Mouse (Mus musculus): Measurements from ENCODE around the gene Gucy2f. TPM values are rescaled to one million over a fixed set of nuclear protein-coding genes. Genes with fewer than 3 reads are reported as not detected.

The Gucy2f gene
- total and polyA plus RNA-seq, 3 experiments: not detected

DNA sequence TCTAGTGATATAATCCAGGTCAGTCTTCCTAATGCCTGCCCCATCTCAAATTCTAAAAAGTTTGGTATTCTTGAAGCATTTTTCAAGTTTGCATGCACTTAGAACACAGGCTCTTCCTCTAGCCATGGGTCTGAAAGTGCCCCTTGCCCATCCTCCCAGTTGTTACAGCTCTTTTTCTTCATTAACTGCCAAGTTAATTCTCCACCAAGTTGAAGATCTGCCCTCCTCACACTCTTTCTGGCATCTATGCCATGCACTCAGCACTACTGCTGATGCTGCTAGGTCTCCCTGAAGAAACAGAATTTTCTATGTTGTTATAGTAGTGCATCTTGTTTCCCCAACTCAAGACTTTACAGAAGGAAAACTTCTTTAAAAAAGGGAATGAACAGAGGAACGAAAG lies 1.2 kb downstream of the Gucy2f start:
- Histone ChIP-seq H3K4me1 (ENCODE audit: control insufficient read depth in 1 of 2, insufficient read depth in 2 of 2, low read length in 2 of 2) (no peaks in the 10 kb centered on the region), H3K4me3 (ENCODE audit: control insufficient read depth in 1 of 2, insufficient read depth in 1 of 2, low read depth in 2 of 2, low read length in 2 of 2) (no peak overlapping the region), H3K9me3 (replicated peaks; ENCODE audit: insufficient read depth, low read length) (no peaks in the 10 kb centered on the region), H3K36me3 (ENCODE audit: control insufficient read depth in 1 of 2, insufficient read depth in 2 of 2, low read length in 2 of 2) (no peaks in the 10 kb centered on the region), H3K79me2 (ENCODE audit: control insufficient read depth, insufficient read depth, low read length, poor library complexity) (no peaks in the 10 kb centered on the region), H3K27me3 (ENCODE audit: control insufficient read depth in 1 of 2, insufficient read depth in 2 of 2, low read length in 2 of 2) (peaks cover 0 to 6% of the 10 kb centered on the region in 2 experiments; a peak in 3 of 4 replicates), H3K27ac (ENCODE audit: control insufficient read depth, low read depth, low read length) (no peak overlapping the region), H3K9ac (ENCODE audit: control insufficient read depth, low read depth, low read length, poor library complexity, severe bottlenecking) (no peak overlapping the region)
- DNase-seq (ENCODE audit: low read depth, low spot score): no peak
- TF ChIP-seq KAT2A (conservative IDR thresholded peaks at IDR 0.05; ENCODE audit: low read depth, low read length): no peak
- no peak for TF ChIP-seq USF1 (IDR thresholded peaks at IDR 0.05; ENCODE audit: low read depth, low read length)

DNA sequence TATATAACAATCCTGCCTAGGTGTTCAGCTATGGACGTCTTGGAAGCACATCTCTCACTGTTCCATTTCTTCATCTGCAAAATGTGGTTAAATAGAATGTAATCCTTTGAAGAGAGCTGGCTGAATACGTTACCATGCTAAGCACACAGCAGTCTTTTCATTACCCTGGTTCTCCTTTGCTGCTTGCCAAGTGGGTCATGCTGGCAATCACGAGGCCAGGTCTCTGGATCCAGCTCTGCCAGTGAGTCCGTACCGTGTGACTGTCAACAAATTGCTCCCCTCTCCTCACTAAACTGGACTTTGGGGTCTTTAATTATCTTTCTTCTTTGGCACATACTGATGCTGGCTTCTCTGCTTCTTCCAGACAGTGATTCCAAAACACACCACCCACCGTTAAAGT lies 2.3 kb downstream of the Gucy2f start:
- Histone ChIP-seq H3K9ac (ENCODE audit: control insufficient read depth, low read depth, low read length, poor library complexity, severe bottlenecking) (no peak overlapping the region), H3K4me1 (ENCODE audit: control insufficient read depth in 1 of 2, insufficient read depth in 2 of 2, low read length in 2 of 2) (peaks cover 0 to 8% of the 10 kb centered on the region in 2 experiments; a peak in 1 of 4 replicates), H3K79me2 (ENCODE audit: control insufficient read depth, insufficient read depth, low read length, poor library complexity) (no peaks in the 10 kb centered on the region), H3K27me3 (ENCODE audit: control insufficient read depth in 1 of 2, insufficient read depth in 2 of 2, low read length in 2 of 2) (peaks cover 0 to 6% of the 10 kb centered on the region in 2 experiments; a peak in 3 of 4 replicates), H3K9me3 (replicated peaks; ENCODE audit: insufficient read depth, low read length) (no peaks in the 10 kb centered on the region), H3K27ac (ENCODE audit: control insufficient read depth, low read depth, low read length) (no peak overlapping the region), H3K36me3 (ENCODE audit: control insufficient read depth in 1 of 2, insufficient read depth in 2 of 2, low read length in 2 of 2) (peaks cover 0 to 6% of the 10 kb centered on the region in 2 experiments; a peak in 2 of 4 replicates), H3K4me3 (ENCODE audit: control insufficient read depth in 1 of 2, insufficient read depth in 1 of 2, low read depth in 2 of 2, low read length in 2 of 2) (no peak overlapping the region)
- TF ChIP-seq CTCF (IDR thresholded peaks at IDR 0.05 in 2 of 3, conservative IDR thresholded peaks at IDR 0.05 in 1 of 3; ENCODE audit: control insufficient read depth in 1 of 3, insufficient read depth in 1 of 3, low read depth in 2 of 3, low read length in 3 of 3, poor library complexity in 1 of 3, severe bottlenecking in 1 of 3) (no peak), ETS1 (IDR thresholded peaks at IDR 0.05; ENCODE audit: low read depth, low read length) (no peak), NRF1 (IDR thresholded peaks at IDR 0.05; ENCODE audit: insufficient read depth, low read depth, low read length, poor library complexity, severe bottlenecking) (no peak), MYB (IDR thresholded peaks at IDR 0.05; ENCODE audit: low read depth, low read length) (no peak), KAT2A (conservative IDR thresholded peaks at IDR 0.05; ENCODE audit: low read depth, low read length) (no peak)
- DNase-seq (ENCODE audit: low read depth, low spot score): no peak

DNA sequence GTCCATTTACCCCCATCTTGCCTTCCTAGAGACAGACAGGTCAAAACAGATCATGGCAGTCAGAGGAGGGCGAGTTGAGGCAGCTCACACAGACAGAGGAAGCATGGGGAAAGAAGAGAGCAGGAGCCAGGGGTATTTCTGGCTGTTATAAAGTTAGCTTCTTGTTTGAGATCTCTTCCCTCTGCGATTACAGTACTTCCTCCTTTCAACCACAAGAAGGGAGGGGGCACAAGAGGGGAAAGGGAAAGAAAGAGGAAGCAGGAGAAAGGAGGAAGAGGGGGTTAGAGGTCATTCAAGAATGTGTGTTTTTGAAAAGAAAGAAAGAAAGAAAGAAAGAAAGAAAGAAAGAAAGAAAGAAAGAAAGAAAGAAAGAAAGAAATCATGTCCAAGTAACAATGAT lies 6.4 kb downstream of the Gucy2f start:
- TF ChIP-seq KAT2A (conservative IDR thresholded peaks at IDR 0.05; ENCODE audit: low read depth, low read length) (no peak), EP300 (IDR thresholded peaks at IDR 0.05; ENCODE audit: low read depth in 1 of 2, low read length in 2 of 2) (peak; percentile 45 to 75), TBP (IDR thresholded peaks at IDR 0.05; ENCODE audit: low read depth, low read length) (no peak), CHD2 (IDR thresholded peaks at IDR 0.05; ENCODE audit: low read length) (no peak), SMC3 (IDR thresholded peaks at IDR 0.05; ENCODE audit: low read depth, low read length) (no peak), MAZ (IDR thresholded peaks at IDR 0.05; ENCODE audit: low read depth, low read length) (peak; percentile 59), ELF1 (IDR thresholded peaks at IDR 0.05; ENCODE audit: low read depth, low read length) (0 out of 2 replicates have a peak, but pooled peaks have one; percentile 16), RCOR1 (IDR thresholded peaks at IDR 0.05; ENCODE audit: low read depth, low read length) (peak; percentile 39; the same call in 1 of the 2 replicates), TAL1 (IDR thresholded peaks at IDR 0.05; ENCODE audit: low read length) (no peak), CTCF (IDR thresholded peaks at IDR 0.05 in 2 of 3, conservative IDR thresholded peaks at IDR 0.05 in 1 of 3; ENCODE audit: control insufficient read depth in 1 of 3, insufficient read depth in 1 of 3, low read depth in 2 of 3, low read length in 3 of 3, poor library complexity in 1 of 3, severe bottlenecking in 1 of 3) (no peak), ZNF384 (IDR thresholded peaks at IDR 0.05; ENCODE audit: low read depth, low read length) (no peak), GABPA (IDR thresholded peaks at IDR 0.05; ENCODE audit: low read depth, low read length) (no peak)
- DNase-seq (ENCODE audit: low read depth, low spot score): peak; percentile 75
- peaks cover 0 to 2% of the 10 kb centered on the region in 2 experiments; a peak in 3 of 4 replicates for H3K27me3 ChIP-seq (ENCODE audit: control insufficient read depth in 1 of 2, insufficient read depth in 2 of 2, low read length in 2 of 2)
- H3K79me2 ChIP-seq (ENCODE audit: control insufficient read depth, insufficient read depth, low read length, poor library complexity): no peaks in the 10 kb centered on the region
- H3K9me3 ChIP-seq (replicated peaks; ENCODE audit: insufficient read depth, low read length): no peaks in the 10 kb centered on the region
- H3K27ac ChIP-seq (ENCODE audit: control insufficient read depth, low read depth, low read length): peak overlapping the region; percentile 19; the same call in 1 of the 2 replicates
- H3K9ac ChIP-seq (ENCODE audit: control insufficient read depth, low read depth, low read length, poor library complexity, severe bottlenecking): no peak overlapping the region
- H3K4me3 ChIP-seq (ENCODE audit: control insufficient read depth in 1 of 2, insufficient read depth in 1 of 2, low read depth in 2 of 2, low read length in 2 of 2): no peak overlapping the region
- H3K4me1 ChIP-seq (ENCODE audit: control insufficient read depth in 1 of 2, insufficient read depth in 2 of 2, low read length in 2 of 2): peaks cover 0 to 9% of the 10 kb centered on the region in 2 experiments; a peak in 1 of 4 replicates
- H3K36me3 ChIP-seq (ENCODE audit: control insufficient read depth in 1 of 2, insufficient read depth in 2 of 2, low read length in 2 of 2): peaks cover 0 to 6% of the 10 kb centered on the region in 2 experiments; a peak in 2 of 4 replicates

Data from MEL (cell line).